Mouse (Mus musculus): ENCODE measurements around the gene Git2.

Git2 gene

DNA sequence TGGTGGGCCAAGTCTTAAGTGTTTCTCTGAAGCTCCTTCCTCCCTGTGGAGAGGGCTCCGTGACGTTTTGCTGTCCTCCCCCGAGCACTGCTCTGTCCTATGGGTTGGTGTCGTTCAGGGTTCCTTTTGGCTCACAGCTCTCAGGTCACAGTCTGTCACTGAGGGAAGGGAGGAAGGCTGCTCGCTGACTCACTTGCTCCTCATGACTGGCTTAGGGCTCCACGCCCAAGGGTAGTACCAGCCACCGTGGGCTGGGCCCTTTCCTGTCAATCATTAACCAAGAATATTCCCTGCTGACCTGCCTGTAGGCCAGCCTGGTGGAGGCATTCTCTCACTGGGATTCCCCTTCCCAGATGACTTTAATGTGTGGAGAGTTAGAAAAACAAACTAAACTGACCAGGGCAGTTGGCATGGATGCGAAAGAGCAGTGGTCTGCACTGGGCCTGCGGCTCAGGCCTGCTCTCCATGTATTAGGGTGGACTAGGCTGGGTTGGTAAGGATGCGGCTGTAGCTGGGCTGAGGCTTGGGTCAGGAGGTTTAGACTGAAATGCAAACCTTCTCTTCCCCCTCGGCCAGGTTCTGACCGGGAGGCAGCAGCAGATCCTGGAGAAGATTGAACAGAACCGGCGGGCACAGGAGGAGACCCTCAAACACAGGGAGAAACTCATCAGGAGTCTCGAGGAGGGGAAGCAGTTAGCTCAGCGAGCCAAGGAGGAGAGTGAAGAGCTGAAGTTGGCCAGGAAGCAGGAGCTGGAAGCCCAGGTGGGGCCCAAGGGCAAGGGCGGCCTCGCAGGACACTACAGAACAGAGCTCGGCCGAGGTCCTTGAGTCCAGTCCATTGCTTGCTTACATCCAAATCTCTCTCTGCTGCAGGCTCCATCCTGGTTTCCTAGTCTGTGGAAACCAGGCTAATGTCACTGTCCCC is 56.1 kb downstream of the Git2 start:
- peak; percentile 85 for DNase-seq

DNA sequence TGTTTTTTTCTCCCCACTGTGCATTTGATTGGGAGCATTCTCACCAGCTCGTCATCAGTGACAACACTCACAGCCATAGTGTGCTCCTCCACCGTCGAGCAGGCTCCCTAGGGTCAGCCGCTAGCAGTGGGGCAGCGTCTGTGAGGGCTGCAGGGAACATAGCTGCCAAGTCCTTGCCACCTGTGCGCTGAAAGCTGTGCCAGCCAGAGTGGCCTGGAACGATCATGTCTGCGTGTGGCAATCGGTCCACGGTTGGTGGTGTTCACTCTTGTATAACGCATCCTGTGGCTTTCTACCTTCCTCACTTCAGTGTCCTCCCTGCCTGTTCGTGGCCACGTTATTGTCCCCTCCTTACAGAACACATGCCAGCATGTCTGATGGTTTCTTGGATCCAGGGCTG is 56.8 kb downstream of the Git2 start:
- peak; percentile 95 for DNase-seq

DNA sequence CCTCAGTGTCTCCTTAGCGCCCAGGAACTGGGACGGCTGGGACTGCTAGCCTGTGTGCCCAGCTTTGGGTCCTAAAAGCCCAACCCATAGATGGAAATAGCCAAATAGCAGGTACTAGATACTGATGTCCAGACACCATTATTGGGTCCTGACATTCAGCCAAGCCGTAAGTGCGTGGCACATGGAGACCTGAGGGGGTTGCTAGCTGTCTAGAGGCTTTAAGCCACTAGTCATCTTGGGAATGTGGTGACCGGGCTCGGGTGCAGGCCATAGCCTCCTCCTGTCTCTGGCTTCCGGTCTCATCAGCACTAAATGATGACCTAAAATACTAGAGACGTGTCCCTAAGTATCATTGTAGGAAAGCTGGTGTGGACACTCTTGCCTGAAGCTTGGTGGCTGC is 57.4 kb downstream of the Git2 start:
- DNase-seq, result peak; percentile 68

DNA sequence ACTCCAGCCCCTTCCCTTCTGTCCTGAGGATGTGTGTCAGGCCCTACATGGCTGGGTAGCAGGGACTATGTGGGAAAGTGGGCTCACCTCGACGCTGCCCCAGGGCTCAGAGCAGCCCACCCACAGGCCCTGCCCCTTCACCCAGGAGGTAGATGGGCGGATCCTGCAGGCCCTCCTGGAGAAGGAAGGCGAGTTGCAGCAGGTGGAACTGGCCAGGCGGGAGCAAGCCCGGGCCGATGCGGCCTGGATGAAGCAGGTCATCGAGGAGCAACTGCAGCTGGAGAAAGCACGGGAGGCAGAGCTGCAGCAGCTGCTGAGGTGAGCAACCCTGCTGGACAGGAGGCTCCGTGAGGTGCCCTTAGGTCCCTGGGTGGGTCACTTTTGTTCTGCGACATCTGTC is 58.0 kb downstream of the Git2 start:
- DNase-seq, result peak; percentile 59

DNA sequence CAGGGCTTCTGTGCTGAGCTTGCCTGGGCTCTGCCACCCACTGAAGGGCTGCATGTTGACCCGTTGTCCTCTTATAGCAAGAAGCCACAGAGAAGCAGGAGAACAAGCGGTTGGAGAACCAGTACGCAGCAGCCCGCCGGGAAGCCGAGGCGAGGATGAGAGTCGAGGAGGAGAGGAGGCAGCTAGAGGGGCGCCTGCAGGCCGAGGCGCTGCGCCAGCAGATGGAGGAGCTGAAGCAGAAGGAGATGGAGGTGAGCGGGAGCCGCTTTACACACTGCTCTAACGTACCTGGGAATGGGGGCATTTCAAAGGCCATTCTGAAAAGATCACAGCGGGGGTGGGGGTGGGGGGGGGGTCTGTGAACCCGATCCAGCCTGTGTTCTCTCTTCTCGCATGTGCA is 60.8 kb downstream of the Git2 start:
- no peak for DNase-seq

DNA sequence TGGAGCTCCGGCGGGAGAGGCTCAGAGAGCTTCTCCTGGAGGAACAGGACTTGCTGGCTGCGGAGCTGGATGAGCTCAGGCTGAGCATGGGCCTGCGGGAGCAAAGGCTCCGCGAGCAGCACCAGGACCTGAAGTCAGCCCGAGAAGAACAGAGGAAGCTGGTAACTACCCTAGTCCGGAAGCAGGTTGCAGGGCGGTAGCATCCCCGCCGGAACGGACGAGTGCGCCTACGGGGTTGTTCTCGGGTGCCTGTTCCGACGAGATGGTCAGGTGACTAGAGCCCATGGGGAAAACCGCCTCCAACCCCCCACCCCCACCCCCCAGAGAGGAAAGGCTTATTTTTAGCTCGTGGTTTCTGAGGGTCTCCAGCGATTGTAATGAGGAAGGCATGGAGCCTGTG is 66.0 kb downstream of the Git2 start:
- DNase-seq, result peak; percentile 45

DNA sequence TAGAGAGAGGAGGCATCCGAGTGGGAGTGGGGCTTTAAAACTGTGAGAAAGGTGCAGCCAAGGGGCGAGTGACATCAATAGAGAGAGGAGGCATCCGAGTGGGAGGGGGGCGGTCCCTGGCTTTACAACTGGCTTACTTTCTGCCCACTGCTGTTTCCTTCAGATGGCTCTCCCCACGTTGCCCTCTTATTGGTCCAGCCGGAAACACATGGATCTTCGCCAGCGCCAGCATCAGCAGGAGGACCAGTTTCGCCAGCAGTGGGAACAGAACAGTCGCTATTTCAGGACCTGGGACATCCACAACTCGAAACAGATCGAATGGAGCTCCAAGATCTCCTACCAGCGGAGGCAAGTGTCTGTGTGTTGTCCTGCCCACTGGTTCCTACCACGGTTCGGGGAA is 66.8 kb downstream of the Git2 start:
- peak; percentile 73 for DNase-seq

DNA sequence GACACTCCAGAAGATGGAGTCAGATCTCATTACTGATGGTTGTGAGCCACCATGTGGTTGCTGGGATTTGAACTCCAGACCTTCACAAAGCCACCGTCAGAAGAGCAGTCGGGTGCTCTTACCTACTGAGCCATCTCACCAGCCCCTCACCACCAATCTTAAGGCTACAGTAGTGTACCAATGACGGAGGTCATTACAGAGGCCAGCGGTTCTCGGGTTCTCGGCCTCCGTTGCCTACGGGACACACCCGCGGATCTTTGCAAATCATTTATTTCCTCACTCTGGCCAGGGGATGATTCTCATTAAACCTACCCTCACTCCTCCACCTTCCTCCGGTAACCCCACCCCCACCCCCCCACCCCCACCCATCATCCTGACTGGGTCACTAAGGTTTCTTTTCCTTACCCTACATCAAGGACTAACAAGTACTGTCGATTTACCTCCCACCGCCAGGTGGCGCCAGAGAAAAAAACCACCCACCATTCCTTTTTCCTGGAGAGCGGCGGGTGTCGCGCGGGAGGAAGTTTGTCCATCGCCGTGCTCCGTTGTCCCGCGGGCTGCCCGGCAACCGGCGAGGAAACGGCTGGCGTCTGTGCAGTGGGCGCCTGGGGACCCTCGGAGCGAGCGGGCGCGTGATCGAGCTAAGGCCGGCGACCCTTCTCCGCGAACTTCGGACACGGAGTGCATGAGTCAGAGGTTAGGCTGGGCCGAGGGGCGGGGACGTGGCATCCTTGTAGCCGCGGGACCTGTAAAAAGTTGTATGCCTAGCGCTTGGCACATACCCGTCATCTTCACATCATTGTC is 67.8 kb downstream of the Git2 start, which contains the start of gene Tchp:
TSS of gene Tchp (plus strand) at position 496 of the 804 bp plus-strand sequence.
- DNase-seq, result peak; percentile 92

DNA sequence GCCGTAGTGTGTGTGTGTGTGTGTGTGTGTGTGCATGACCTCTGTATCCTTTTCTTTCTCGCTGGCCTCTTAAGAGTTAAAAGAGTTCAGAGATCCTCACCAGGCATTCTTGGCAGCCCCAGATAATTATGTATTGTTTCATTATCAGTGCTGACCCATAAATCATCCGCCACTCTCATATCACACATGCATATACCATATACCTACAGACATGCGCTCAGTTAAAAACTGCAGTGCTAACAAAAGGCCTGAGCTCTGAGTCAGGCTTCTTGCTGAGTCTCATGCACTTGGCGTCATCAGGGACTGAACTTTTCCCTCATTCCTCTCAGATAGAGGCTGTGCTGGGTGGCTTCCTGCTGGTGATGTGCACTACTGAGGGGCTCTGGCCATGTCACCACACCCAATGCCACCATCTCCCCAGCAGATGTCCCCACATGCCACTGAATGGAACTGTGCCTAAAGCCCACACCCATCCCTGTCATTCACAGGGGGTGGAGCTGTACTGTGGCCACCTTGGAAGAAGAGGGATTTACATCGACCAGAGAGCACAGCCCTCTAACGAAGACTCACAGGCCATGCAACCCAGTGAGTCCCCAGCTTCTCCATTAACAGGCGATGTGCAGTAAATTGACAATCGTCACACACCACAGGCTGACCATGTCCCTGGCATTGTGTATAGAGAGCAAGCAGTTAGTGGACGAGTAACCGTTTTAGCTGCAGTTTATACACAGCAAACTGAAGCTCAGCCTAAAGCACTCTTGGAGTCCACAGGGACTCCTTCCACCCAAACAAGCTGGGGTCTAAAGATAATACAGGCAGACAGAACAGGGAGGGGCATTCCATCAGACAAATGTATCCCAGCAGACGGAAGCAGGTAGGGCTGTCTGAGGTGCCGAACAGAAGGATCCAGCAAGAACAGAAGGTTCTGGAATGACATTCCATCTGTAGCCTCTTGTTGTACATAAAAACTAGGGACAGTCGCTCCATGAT is 72.6 kb downstream of the Git2 start:
- no peak for DNase-seq

DNA sequence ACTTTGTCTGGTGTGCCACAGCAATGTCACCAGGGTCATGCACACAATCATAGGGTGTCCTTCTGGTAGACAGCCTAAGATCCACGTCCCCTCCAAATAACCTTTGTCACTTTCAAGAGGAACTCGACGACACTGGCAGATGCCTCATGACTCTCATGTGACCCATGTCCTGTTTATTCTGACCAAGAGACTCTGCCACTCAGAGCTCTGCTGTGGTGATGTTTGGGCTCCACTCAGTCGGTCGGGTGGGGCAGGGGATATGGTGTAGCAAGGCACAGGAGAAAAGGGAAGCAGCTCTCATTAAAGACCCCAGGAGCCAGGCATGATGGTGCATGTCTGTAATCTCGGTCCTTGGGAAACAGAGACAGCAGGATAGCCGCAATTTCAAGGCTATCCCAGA is 76.3 kb downstream of the Git2 start:
- DNase-seq, result no peak

DNA sequence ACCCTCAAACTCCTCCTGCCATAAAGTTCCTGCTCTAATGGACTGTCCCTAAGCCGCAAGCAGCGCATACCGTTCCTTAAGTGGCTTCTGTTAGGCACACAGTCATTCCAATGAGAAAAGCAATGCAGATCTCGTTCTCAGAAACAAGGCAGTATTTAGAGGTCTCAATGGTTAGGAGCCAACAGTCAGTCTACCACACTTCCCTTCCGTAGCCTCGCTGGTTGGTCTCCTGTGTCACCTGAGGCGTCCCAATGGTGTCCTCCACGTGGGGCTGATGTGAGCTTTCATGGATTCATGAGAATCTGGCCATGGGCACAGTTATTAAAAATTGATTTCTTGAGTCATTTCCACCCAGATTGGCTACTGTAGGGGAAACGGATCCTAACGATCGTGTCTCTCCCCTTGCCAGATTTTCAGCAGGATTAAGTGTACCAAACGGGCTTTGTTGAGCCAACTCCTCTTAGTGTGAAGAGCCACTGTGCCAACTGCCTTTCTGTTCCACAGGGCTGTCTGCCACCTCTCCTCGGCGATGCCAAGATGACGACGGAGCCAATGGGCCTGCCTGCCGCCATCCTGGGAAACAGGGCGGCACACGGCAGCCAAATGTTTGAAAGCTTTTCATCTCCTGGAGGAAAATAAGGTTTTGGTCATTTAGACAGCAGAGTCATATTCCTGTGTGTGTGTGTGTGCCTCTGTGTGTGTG is 77.1 kb downstream of the Git2 start:
- DNase-seq, result peak; percentile 95

DNA sequence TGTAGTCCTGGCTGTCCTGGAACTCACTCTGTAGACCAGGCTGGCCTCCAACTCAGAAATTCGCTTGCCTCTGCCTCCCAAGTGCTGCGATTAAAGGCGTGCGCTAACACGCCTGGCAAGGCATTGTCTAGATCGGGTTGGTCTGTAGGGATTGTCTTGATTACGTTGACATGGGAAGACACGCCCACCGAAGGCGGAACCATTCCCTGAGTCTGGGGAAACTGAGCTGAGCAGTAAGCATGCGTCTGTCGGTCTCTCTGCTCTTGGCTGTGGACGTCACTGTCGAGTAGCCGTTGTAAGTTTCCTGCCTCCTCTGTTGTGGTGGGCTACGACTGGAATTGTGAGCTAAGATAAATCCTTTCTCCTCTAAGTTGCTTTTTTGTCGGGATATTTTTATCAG is 78.4 kb downstream of the Git2 start:
- DNase-seq, result no peak

DNA sequence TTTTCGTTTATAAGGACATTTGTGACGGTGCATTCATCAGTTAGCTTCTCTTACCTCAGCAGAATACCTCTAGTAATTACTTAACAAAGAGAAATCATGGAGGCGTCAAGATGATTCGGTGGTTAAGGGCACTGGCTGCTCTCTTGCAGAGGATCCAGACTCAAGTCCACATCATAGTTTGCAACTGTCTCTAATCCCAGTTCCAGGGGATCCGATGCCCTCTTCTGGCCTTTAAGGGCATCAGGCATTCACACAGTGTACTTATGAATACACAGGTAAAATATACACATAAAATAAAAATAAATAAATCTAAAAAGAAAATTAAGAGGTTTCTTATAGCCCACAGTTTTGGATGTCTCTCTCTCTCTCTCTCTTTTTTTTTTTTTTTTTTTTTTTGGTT is 79.5 kb downstream of the Git2 start:
- DNase-seq, result no peak

DNA sequence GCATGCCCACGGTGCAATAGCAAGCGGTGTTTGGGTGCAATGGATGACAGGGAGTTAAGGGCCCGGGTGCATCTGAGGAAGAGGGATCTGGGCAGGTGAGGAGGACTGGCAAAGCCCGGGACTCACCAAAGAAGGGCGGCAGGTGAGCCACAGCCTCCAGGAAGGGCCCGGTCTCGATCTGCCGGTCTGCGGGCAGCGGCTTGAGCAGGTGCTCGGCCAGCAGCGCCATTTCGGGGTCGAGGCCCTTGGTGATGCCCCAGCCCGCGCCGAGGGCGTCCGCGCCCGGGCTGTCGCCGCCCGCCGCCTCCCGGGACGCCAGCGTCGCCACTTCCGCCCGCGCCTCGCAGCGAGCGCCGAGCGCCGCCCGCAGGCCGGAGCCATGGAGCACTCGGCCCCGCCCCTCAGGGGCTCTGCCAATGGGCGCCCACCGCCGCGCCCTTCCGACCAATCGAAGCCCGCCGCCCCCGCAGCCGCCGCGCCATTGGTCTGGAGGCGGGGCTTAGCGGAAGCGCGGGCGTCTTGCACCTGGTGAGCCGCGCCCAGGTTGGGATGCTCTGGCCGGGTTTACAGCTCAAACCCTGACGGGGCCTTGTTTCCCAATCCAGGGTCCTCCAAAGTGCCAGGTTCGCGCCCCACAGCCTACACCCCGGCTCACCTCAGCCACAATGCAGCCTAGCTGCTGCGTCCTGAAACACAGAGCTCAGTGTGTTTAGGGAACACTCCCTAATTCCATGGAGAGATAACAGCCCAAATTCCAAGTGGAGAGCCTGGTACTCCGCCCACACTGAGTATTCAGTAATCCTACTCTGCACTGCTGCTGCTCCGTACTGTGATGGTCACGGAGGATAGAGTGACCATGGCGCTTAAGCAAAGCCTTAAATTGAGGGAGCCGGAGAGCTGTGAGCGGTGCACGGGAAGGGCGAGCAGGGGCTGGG is 84.4 kb downstream of the Git2 start, which contains the start of gene Gltp:
TSS of gene Gltp (minus strand) at position 352 of the 935 bp plus-strand sequence.
- peak; percentile 95 for DNase-seq

DNA sequence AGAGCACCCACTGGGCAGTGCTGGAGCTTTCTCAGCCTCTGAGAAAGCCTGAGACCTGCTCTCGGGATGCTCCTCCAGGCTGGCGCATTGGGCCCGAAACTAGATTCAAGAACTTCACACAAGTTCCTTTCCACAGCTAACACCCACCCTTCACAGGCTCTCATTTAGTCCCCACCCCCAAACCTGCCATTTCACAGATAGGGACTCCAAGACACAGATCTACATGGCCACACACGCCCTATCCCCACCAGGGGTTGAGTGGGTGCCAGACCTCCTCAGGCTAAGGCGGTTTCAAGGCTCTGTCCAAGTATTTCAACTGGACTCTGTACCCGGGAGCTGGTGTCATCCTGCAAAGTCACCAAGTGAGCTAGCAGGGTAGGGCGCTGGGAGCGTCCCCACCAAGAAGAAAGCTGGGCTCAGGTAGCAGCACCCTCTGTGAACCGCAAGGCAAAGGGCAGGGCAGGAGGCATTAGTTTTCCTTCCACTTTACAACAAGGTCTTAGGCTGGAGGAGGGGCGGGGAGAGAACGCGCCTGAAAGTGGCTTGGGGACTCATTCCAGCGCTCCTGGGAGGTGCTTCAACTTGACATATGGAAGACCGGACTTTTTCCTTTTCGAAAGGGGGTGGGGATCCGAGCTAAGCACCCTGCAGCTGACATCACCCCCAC is 85.5 kb downstream of the Git2 start:
- peak; percentile 63 for DNase-seq

DNA sequence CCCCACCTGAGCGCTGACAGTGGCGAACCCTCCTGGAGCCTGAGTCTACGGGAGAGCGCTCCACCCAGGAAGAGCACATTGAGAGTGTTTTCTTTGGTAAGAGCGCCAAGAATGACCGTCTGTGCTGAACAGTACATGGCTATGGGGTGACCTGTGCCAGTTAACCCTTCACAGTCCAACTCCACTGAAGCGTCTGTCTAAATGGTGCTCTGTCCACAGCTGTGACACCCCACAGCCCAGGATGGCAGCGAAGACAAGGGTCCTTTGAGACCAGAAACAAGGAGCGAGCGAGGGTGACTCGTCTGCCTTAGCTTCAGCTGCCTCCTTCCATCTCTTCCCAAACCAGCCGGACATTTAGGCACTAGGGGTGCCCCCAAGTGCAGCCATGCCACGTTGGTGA is 86.6 kb downstream of the Git2 start:
- DNase-seq, result no peak

DNA sequence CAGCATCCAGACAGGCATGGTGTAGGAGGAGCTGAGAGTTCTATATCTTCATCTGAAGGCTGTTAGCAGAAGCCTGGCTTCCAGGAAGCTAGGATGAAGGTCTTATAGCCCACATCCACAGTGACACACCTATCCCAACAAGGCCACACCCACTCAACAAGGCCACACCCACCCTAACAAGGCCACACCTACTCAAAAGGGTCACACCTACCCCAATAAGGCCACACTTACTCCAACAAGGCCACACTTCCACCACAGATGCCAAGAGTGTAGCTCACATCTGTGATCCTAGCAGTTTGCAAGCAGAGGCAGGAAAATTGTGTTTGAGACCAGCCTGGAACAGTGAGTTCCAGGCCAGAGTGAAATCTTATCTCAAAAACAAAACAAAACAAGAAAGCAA is 87.4 kb downstream of the Git2 start:
- no peak for DNase-seq

DNA sequence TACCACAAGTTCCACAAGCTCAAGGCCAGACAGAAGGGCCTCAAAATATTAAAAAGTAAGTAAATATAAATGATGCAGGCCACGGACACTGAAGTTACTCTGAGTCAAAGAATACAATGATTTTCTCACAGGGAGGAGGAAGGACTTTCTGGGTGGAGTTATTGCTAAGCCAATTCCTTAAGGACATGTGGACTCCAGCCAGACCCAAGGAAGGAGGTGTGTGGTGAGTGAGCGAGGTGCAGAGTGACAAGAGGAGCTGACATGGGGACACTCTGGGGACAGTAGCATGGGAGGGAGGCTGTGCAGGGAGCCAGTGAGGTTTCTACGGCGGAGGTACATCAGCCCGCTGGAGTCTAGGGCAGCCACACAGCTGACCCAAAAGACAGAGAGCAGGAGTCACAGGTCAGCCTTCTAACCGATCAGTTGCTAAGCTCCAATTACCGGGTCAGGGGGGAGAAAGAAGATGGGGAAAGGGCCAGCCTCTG is 88.5 kb downstream of the Git2 start:
- DNase-seq, result no peak

DNA sequence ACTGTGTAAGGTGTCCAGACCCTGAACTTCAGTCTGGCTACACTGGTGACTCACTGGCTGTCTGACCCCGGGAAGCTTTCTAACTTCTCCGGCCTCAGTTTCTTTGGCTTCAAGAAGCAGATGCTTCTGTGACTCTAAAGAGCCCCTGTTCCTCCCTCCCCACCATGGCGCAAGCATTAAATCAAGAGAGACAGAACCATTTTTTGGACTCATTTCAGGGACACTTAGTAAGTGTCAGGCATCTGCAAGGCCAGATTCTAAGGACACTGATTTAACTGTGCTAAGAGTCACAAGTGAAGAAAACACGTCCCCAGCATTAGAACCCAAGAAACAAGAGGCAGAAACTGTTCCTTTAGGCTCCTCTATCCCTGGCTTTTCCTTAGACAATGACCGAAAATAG is 89.3 kb downstream of the Git2 start:
- DNase-seq, result no peak

DNA sequence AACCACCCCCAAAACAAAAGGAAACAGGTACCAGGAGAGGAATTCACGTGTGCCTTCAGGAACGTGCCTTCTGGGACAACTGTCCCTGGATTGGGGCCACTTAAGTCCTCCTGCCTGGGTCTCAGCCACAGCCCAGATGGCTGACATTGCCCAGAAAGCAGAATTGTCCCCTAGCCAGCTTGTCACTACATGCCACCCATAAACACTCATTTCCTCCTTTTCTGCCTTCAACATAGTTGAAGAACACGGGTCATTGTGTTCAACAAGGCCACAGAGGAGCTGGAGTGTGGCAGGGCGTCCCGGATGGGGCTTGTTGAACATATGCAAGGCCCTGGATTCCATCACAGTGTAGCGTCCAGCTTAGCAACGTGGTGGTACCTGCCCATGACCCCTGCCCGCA is 93.6 kb downstream of the Git2 start:
- DNase-seq, result peak; percentile 77

All from cerebellum, adult 9-11 months (tissue).